Mouse (Mus musculus) MEL (cell line): Measurements from ENCODE around the gene Gm17535.
"Not testable (repeated sequence)": the region's sequence is repeated elsewhere in the genome, so short reads cannot be mapped to it uniquely, and the experiment has no call there.

ENCODE experiments used
- CTCF ChIP-seq, 3 experiments: IDR thresholded peaks in 2 of 3; conservative IDR thresholded peaks in 1 of 3; 2 replicates each; pipeline ENCODE4 v1.5.1; 2011 to 2012; ENCODE audit warnings: low read length in 3 of 3, low read depth in 2 of 3, mild to moderate bottlenecking in 2 of 3, improper control_type of control experiment in 1 of 3, inconsistent platforms in 1 of 3, mixed read lengths in 1 of 3, moderate library complexity in 1 of 3; ENCODE audit not compliant: control insufficient read depth in 1 of 3, insufficient read depth in 1 of 3, poor library complexity in 1 of 3, severe bottlenecking in 1 of 3
- MXI1 ChIP-seq: IDR thresholded peaks from 2 replicates; pipeline ENCODE4 v1.6.1; 2011; ENCODE audit warnings: mild to moderate bottlenecking, low read depth, low read length, improper control_type of control experiment
- POLR2A ChIP-seq, 2 experiments: IDR thresholded peaks; 2 replicates each; pipeline ENCODE4 v1.6.1; 2011 to 2012; ENCODE audit warnings: low read length in 2 of 2, mild to moderate bottlenecking in 2 of 2, control low read depth in 1 of 2, improper control_type of control experiment in 1 of 2, low read depth in 1 of 2, moderate library complexity in 1 of 2; ENCODE audit not compliant: control insufficient read depth in 1 of 2, insufficient read depth in 1 of 2, poor library complexity in 1 of 2
- RCOR1 ChIP-seq: IDR thresholded peaks from 2 replicates; pipeline ENCODE4 v1.6.1; 2012; ENCODE audit warnings: low read depth, mild to moderate bottlenecking, inconsistent platforms, low read length, improper control_type of control experiment
- TAL1 ChIP-seq: IDR thresholded peaks from 2 replicates; pipeline ENCODE4 v1.6.1; 2012; ENCODE audit warnings: mild to moderate bottlenecking, inconsistent platforms, low read length, moderate library complexity, mixed read lengths

DNA sequence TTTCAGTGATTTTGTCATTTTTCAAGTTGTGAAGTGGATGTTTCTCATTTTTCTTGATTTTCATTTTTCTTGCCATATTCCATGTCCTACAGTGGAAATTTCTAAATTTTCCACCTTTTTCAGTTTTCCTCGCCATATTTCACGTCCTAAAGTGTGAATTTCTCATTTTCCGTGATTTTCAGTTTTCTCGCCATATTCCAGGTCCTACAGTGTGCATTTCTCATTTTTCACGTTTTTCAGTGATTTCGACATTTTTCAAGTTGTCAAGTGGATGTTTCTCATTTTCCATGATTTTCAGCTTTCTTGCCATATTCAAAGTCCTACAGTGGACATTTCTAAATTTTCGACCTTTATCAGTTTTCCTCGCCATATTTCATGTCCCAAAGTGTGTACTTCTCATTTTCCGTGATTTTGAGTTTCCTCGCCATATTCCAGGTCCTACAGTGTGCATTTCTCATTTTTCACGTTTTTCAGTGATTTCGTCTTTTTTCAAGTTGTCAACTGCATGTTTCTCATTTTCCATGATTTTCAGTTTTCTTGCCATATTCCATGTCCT, 9.4 kb upstream of the Gm17535 start, which contains the start of gene Gm10717:
- not testable (repeated sequence) for TF ChIP-seq CTCF (IDR thresholded peaks at IDR 0.05 in 2 of 3, conservative IDR thresholded peaks at IDR 0.05 in 1 of 3; ENCODE audit: control insufficient read depth in 1 of 3, insufficient read depth in 1 of 3, low read depth in 2 of 3, low read length in 3 of 3, poor library complexity in 1 of 3, severe bottlenecking in 1 of 3); RCOR1; TAL1; POLR2A (IDR thresholded peaks at IDR 0.05; ENCODE audit: control insufficient read depth in 1 of 2, insufficient read depth in 1 of 2, low read depth in 1 of 2, low read length in 2 of 2, poor library complexity in 1 of 2); MXI1
